Mouse (Mus musculus) frontal cortex, adult 2 months (tissue): ENCODE measurements around the gene Ubl3. TPM values are rescaled to one million over a fixed set of nuclear protein-coding genes. Genes with fewer than 3 reads are reported as not detected.

Experiments
- DNase-seq, 2 experiments: peaks; one replicate each; pipeline ENCODE4 v3.0.0; 2022; ENCODE audit warnings: low spot score in 1 of 2; ENCODE audit errors: extremely low spot score in 1 of 2
- polyA plus RNA-seq: library from polyadenylated mRNA; depleted of rRNA; stranded (reverse); fragments of >200 nt; gene quantifications from 2 replicates; pipeline ENCODE4 v1.2.3, GENCODE M21; 2012; rRNA removed

Gene Ubl3
- polyA plus RNA-seq, 1 experiment: 162 TPM

GRCm38 (mm10) chr5:148489724-148490193, 62.8 kb downstream of the Ubl3 start:
- peak in 1 of 2 experiments; percentile 64 for DNase-seq

DNA sequence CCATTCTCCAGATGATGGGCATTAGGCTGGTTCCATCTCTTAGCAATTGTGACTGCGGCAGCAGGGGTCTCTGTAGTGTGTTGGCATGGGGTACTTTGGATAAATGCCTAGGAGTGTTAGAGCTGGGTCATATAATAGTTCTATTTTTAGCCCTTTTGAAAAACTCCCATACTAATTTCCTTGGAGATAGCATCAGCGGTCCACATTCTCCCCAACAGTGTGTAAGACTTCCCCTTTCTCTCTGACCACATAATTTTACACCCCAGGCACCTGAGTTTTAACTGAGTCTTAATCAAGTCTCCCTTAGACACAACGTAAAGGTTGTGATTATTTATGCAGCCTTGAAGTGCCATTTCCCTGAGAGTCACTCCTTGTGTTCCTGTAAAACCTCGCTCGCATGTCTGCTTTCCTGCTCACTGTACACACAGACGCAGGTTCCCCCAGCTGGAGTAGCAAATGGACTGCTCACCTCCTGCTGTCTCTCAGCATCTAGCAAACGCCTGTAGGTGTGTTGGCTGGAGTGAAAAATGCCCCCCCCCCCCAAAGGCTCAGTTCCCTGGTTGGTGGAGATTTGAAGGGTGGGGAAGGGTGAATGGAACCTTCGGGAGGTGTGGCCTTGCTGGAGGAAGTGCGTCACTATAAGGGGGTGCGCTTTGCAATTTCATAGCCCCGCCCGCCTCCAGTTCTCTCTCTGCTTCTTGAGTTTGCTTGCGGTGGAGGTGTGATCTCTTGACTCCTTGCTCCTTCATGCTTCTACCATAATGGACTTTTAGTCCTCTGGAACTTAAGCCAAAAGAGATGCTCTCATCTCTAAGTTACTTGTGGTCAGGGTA, 63.5 kb downstream of the Ubl3 start:
- no peak for DNase-seq

DNA sequence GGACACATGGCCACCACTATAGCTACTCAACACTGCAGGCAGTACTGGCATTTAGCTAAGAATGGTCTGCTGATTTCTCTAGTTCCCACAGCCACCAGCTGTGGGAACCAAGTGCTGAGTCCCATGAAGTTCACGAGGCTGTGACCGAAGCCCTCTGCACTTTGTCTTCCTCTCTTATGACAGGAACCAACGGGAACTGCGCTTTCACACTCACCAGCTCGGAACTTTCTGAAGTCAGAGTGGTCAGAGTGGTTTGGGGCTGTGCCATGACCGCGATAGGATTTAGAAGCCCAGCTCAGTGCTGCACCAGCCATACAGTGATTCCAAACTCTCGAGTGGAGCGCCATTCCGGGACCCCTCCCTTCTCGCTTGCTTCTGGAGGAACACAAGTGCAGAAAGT, 66.4 kb downstream of the Ubl3 start:
- DNase-seq: no peak

- DNase-seq: no peak
Measured at GRCm38 (mm10) chr5:148481745-148482144, 70.8 kb downstream of the Ubl3 start.

DNA sequence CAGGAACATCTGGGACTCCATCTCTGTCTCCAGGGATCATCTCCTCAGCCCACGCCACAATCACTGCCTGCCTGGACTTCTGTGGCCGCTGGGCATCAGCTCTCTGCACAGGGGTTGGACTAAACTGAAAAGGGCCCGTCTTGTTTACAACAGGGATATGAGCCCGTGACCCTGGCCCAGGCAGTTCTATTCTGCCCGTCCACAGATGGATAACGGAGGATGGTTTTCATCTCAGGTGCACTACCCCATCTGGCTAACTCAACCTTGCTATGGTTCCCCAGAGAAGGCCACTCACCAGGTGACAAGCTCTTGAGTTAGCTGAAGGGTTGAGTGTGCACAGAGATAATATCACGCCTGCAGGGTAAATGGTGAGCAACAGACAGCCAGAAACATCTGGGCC, 78.2 kb downstream of the Ubl3 start:
- no peak for DNase-seq

GRCm38 (mm10) chr5:148468626-148469441, 83.8 kb downstream of the Ubl3 start:
- DNase-seq: no peak

- DNase-seq: no peak
Measured at GRCm38 (mm10) chr5:148466933-148467607, 85.5 kb downstream of the Ubl3 start.

DNA sequence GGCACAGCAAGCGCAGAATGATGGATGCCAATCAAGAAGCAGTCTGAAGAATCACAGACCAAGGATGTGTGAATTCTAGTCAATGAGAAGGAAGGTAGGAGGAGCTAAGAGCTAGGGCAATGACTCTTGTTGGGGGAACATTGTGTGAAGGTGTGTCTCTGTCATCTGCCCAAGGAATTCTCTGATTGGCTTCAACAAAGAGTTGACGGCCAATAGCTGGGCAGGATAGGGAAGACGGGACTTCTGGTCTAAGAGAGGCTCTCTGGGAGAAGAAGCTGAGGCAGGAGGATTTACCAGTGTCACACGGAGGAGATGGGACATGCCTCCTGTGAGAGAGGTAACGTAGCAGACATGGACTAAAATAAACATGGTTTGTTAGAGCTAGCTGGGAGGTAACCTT, 86.5 kb downstream of the Ubl3 start:
- DNase-seq: no peak

GRCm38 (mm10) chr5:148465091-148465490, 87.5 kb downstream of the Ubl3 start:
- no peak for DNase-seq

DNA sequence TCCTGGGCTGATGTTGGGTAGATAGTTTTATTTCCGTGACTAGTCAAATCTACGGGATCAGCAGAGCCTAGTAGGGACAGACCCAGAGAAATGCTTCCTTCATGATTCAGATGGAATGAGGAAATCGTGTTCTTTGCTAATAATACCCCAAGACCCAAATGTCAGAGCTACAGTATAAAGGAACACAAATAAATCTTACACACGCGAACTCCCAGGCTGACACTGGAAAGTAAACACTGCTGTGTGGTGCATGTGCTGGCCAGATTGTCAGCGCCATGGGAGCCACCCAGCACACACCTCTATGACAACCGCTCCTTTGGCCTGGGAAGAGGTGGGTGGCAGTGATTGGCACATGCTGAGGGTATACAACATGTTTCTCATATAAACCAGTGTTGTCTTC, 88.1 kb downstream of the Ubl3 start:
- DNase-seq: no peak

DNA sequence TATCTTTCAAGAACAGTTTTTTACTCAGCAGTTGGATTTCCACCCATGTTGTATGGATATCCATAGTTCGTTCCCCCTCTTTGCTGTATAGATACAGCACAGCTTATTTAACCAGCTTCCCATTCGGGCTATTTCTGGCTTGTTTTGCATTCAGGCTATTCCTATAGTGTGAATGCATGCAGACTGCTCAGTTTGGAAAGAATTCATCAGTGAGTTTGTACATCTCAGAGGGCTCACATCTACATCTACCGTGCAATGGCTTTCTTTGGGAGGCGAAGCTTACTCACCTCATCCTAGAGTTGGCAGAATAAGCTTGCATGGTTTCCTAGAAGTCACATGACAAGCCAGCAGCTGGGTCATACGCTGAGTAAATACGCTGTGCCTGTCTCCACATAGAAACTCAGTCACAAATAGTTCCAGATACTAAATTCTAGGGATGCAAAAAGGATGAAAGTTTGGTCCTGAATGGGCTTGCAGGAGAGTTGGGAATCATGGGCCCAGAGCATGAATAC, 88.8 kb downstream of the Ubl3 start:
- peak; percentile 18 to 40 for DNase-seq

Other genes starting within 250 kb of the Ubl3 start
- 10.3 and 11.4 TPM in 2 replicates for gene Slc7a1, start 152.9 kb downstream of the Ubl3 start, polyA plus RNA-seq